Mouse (Mus musculus): ENCODE results near the gene 1700018B08Rik. TPM values are rescaled to one million over a fixed set of nuclear protein-coding genes. Genes with fewer than 3 reads are reported as not detected.

The 1700018B08Rik gene
- polyA plus RNA-seq, 1 experiment from 2014 or later: not detected

DNA sequence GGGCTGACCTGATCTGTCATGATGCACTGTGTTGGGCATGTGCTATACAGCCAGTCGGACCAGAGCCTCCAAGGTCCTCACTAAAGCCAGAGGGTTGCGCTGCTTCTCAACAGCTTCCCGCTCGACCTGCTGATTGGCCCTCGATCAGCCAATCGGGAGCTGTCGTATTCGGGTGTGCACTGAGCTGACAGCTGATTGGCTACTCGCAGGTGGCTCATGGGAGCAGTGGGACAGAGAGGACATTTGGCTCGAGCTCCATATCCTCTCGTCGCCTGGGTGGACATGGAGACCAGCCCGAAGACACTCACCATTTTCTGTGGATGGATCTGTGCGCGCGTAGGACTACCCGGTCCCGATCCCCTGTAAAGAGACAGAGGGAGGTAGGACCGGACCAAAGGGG, 2.3 kb downstream of the 1700018B08Rik start:
- H3K27ac ChIP-seq (replicated peaks): no peak overlapping the region
- no peak overlapping the region for H3K9ac ChIP-seq (replicated peaks)
- ATAC-seq (ENCODE audit: low FRiP score): no peak
- H3K4me1 ChIP-seq: no peaks in the 10 kb centered on the region
- no peak overlapping the region for H3K4me2 ChIP-seq
- H3K4me3 ChIP-seq (replicated peaks): no peak overlapping the region
- H3K36me3 ChIP-seq: no peaks in the 10 kb centered on the region
- 0 out of 2 replicates have a peak, but pooled peaks cover 4% of the 10 kb centered on the region for H3K27me3 ChIP-seq (replicated peaks)
- H3K9me3 ChIP-seq (replicated peaks): no peaks in the 10 kb centered on the region
- 78% methylated on average over 19 of the region's 19 CpGs for WGBS

- no peaks in the 10 kb centered on the region for H3K4me1 ChIP-seq
- H3K9me3 ChIP-seq (replicated peaks): no peaks in the 10 kb centered on the region
- no peak overlapping the region for H3K4me2 ChIP-seq
- no peak overlapping the region for H3K27ac ChIP-seq (replicated peaks)
- no peak for ATAC-seq (ENCODE audit: low FRiP score)
- 54% methylated on average over 5 of the region's 5 CpGs for WGBS
- H3K9ac ChIP-seq (replicated peaks): no peak overlapping the region
- no peaks in the 10 kb centered on the region for H3K36me3 ChIP-seq
- H3K27me3 ChIP-seq (replicated peaks): no peaks in the 10 kb centered on the region
- H3K4me3 ChIP-seq (replicated peaks): no peak overlapping the region
Observed at GRCm38 (mm10) chr8:121532381-121532780, 11.7 kb downstream of the 1700018B08Rik start.

DNA sequence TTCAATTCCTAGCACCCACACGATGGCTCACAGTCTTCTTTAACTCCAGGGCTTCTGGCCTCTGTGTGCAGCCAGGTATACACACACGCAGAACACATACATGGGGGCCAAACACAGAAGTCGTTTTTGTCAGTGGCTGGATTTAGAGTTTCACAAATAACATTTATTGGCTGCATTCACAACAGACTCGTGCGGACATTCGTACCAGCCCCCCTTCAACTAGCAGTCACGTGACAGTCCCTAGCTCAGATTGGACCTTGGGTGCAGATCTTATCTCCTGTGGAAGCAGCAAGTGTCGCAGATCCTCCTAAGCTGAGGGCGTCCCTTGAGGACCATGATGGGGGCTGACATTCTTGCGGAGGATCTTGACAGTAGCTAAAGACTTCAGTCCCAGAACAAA, 13.5 kb downstream of the 1700018B08Rik start:
- Histone ChIP-seq H3K4me3 (replicated peaks) (no peak overlapping the region), H3K4me2 (no peak overlapping the region), H3K36me3 (no peaks in the 10 kb centered on the region), H3K4me1 (peaks cover 4% of the 10 kb centered on the region; the same call in 1 of the 2 replicates), H3K27me3 (replicated peaks) (no peaks in the 10 kb centered on the region), H3K27ac (replicated peaks) (no peak overlapping the region), H3K9me3 (replicated peaks) (no peaks in the 10 kb centered on the region), H3K9ac (replicated peaks) (no peak overlapping the region)
- no peak for ATAC-seq (ENCODE audit: low FRiP score)
- WGBS: 85% methylated on average over 10 of the region's 10 CpGs

GRCm38 (mm10) chr8:121528790-121529189, 15.3 kb downstream of the 1700018B08Rik start:
- Histone ChIP-seq H3K27me3 (replicated peaks) (no peaks in the 10 kb centered on the region), H3K9me3 (replicated peaks) (no peaks in the 10 kb centered on the region), H3K9ac (replicated peaks) (no peak overlapping the region), H3K4me1 (peaks cover 4% of the 10 kb centered on the region; the same call in 1 of the 2 replicates), H3K36me3 (no peaks in the 10 kb centered on the region), H3K4me2 (no peak overlapping the region), H3K27ac (replicated peaks) (no peak overlapping the region), H3K4me3 (replicated peaks) (no peak overlapping the region)
- whole genome bisulfite sequencing: 88% methylated on average over 15 of the region's 15 CpGs
- no peak for ATAC-seq (ENCODE audit: low FRiP score)

DNA sequence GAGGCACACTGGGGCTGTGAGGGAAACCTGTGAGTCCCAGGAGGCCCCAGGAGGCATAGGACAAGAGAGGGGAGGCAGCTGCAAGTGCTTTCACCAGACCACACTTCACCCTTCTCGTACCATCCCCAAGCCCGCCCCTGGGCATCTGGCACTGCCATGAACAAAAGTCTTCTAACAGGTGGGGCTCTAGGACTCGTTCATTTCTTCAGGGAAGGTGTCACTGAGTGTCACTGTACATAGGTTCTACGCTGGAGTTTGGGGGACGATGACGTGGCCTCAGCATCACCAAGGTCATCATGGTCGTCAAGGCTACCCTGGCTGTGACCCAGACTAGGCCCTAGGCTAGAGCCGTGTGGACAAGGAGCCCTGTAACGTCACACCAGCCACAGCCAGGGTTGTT, 16.4 kb downstream of the 1700018B08Rik start:
- no peaks in the 10 kb centered on the region for H3K27me3 ChIP-seq (replicated peaks)
- H3K4me1 ChIP-seq: peaks cover 4% of the 10 kb centered on the region; the same call in 1 of the 2 replicates
- WGBS: 86% methylated on average over 9 of the region's 9 CpGs
- H3K27ac ChIP-seq (replicated peaks): no peak overlapping the region
- H3K4me2 ChIP-seq: no peak overlapping the region
- H3K36me3 ChIP-seq: no peaks in the 10 kb centered on the region
- no peak overlapping the region for H3K4me3 ChIP-seq (replicated peaks)
- no peak for ATAC-seq (ENCODE audit: low FRiP score)
- no peaks in the 10 kb centered on the region for H3K9me3 ChIP-seq (replicated peaks)
- H3K9ac ChIP-seq (replicated peaks): no peak overlapping the region

DNA sequence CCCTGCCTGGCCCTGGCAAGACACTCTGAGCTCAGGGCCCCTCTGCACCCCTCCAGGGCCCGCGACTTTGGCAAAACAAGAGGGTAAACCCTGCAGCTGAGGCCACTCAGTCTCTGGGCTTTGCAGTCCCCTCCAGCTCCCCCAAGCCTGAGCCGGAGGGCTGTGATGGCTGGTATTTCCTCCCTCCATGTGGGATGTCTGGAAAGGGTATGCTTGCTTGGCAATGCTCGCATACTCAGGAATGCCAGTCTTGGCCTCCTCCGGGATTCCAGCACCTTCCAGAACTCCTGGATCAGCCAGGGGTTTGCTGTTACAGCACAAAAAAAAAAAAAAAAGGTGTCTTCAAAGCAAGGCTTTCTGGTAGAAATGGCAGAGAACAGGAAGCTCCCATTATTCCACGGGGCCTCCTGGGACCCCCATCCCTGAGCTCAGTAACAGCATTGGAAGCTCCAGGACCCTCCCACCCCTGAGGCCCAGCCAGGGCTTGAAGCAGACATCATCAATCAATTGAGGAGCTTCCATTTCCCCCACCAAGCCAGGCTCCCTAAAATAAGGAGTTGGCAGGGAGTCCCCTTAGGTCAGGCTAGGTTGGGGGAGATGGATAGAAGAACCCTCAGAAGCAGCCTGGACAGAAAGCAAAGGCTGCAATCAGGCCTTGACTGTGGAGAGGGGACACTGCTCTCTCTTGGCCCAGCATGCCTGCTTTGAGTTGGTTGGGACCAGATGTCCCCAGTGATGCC, 17.1 kb downstream of the 1700018B08Rik start:
- H3K36me3 ChIP-seq: no peaks in the 10 kb centered on the region
- H3K4me1 ChIP-seq: peaks cover 4% of the 10 kb centered on the region; the same call in 1 of the 2 replicates
- no peak overlapping the region for H3K4me2 ChIP-seq
- 72% methylated on average over 6 of the region's 6 CpGs for WGBS
- no peaks in the 10 kb centered on the region for H3K9me3 ChIP-seq (replicated peaks)
- H3K27ac ChIP-seq (replicated peaks): no peak overlapping the region
- no peak overlapping the region for H3K4me3 ChIP-seq (replicated peaks)
- no peak overlapping the region for H3K9ac ChIP-seq (replicated peaks)
- no peaks in the 10 kb centered on the region for H3K27me3 ChIP-seq (replicated peaks)
- no peak for ATAC-seq (ENCODE audit: low FRiP score)

GRCm38 (mm10) chr8:121525111-121525818, 18.9 kb downstream of the 1700018B08Rik start:
- Histone ChIP-seq H3K9me3 (replicated peaks) (no peaks in the 10 kb centered on the region), H3K36me3 (no peaks in the 10 kb centered on the region), H3K27me3 (replicated peaks) (no peaks in the 10 kb centered on the region), H3K9ac (replicated peaks) (no peak overlapping the region), H3K27ac (replicated peaks) (no peak overlapping the region), H3K4me2 (no peak overlapping the region), H3K4me3 (replicated peaks) (no peak overlapping the region), H3K4me1 (peaks cover 4% of the 10 kb centered on the region; the same call in 1 of the 2 replicates)
- WGBS: 83% methylated on average over 18 of the region's 18 CpGs
- ATAC-seq (ENCODE audit: low FRiP score): no peak

DNA sequence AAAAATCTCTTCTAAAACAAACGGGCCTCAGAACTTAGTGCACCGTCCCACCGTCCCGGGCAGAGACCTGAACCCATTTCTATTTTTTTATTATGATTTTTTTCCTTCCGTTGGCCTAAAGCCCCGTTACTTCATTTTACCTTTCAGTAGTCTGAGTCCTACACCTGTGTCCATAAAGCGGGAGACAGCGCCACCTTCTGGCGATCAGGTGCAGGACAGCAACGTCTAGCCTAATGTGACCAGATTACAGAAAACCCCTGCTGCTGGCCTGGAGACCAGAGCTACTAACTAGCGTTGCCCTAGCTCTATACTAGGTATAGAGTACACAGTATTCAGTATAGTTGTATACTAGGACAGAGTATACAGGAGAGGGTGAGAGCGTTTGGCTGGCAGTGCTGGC, 30.7 kb downstream of the 1700018B08Rik start:
- H3K27ac ChIP-seq (replicated peaks): no peak overlapping the region
- H3K4me3 ChIP-seq (replicated peaks): no peak overlapping the region
- ATAC-seq (ENCODE audit: low FRiP score): peak; percentile 70
- no peak overlapping the region for H3K4me2 ChIP-seq
- H3K36me3 ChIP-seq: no peaks in the 10 kb centered on the region
- H3K27me3 ChIP-seq (replicated peaks): peaks cover 38% of the 10 kb centered on the region
- H3K9ac ChIP-seq (replicated peaks): no peak overlapping the region
- no peaks in the 10 kb centered on the region for H3K4me1 ChIP-seq
- WGBS: 7% methylated on average over 12 of the region's 12 CpGs
- H3K9me3 ChIP-seq (replicated peaks): no peaks in the 10 kb centered on the region

DNA sequence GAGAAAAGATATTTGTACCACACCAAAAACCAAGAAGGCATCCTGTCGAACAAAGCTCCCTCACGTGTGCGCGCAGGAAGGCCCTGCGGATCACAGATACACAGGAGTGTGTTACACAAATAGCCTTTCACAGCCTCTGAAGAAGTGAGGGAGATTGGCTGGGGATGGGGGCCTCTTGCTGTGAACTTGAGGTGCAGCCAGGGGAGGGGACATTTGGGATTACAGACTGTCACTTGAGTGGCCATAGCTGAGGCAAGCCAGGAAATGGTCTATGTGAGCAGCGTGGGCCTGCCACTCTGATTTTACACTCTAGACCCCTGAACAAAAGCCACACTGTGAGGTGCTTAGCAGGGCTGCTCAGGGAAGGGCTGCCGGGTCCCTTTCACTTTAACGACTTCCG, 32.4 kb downstream of the 1700018B08Rik start:
- no peaks in the 10 kb centered on the region for H3K4me1 ChIP-seq
- 60% methylated on average over 9 of the region's 9 CpGs for WGBS
- no peaks in the 10 kb centered on the region for H3K9me3 ChIP-seq (replicated peaks)
- H3K36me3 ChIP-seq: no peaks in the 10 kb centered on the region
- H3K27ac ChIP-seq (replicated peaks): no peak overlapping the region
- no peak overlapping the region for H3K9ac ChIP-seq (replicated peaks)
- no peak for ATAC-seq (ENCODE audit: low FRiP score)
- H3K27me3 ChIP-seq (replicated peaks): peaks cover 38% of the 10 kb centered on the region
- no peak overlapping the region for H3K4me3 ChIP-seq (replicated peaks)
- no peak overlapping the region for H3K4me2 ChIP-seq

- WGBS: 85% methylated on average over 6 of the region's 6 CpGs
- ATAC-seq (ENCODE audit: low FRiP score): no peak
Observed at GRCm38 (mm10) chr8:121497621-121498020, 46.5 kb downstream of the 1700018B08Rik start.

GRCm38 (mm10) chr8:121491633-121492032, 52.5 kb downstream of the 1700018B08Rik start:
- H3K9me3 ChIP-seq (replicated peaks): no peaks in the 10 kb centered on the region
- H3K36me3 ChIP-seq: no peaks in the 10 kb centered on the region
- 55% methylated on average over 9 of the region's 9 CpGs for WGBS
- H3K27ac ChIP-seq (replicated peaks): no peak overlapping the region
- no peak overlapping the region for H3K9ac ChIP-seq (replicated peaks)
- H3K27me3 ChIP-seq (replicated peaks): no peaks in the 10 kb centered on the region
- ATAC-seq (ENCODE audit: low FRiP score): no peak
- H3K4me1 ChIP-seq: no peaks in the 10 kb centered on the region
- H3K4me2 ChIP-seq: no peak overlapping the region
- H3K4me3 ChIP-seq (replicated peaks): no peak overlapping the region

More at GRCm38 (mm10) chr8:121497621-121498020, 46.5 kb downstream of the 1700018B08Rik start:
- Histone ChIP-seq H3K9ac (replicated peaks) (no peak overlapping the region), H3K9me3 (replicated peaks) (no peaks in the 10 kb centered on the region), H3K4me2 (no peak overlapping the region), H3K27ac (replicated peaks) (no peak overlapping the region), H3K27me3 (replicated peaks) (no peaks in the 10 kb centered on the region; the same call in 1 of the 2 replicates), H3K4me3 (replicated peaks) (no peak overlapping the region), H3K36me3 (no peaks in the 10 kb centered on the region), H3K4me1 (no peaks in the 10 kb centered on the region)

Data from neural tube, embryonic 15.5 days (tissue).